Mouse (Mus musculus) limb, embryonic 15.5 days (tissue): Measurements from ENCODE around the gene Rnpc3. TPM values are rescaled to one million over a fixed set of nuclear protein-coding genes. Genes with fewer than 3 reads are reported as not detected.
"Not testable (repeated sequence)": the region's sequence is repeated elsewhere in the genome, so short reads cannot be mapped to it uniquely, and the experiment has no call there.

Experiments
- ATAC-seq: fragments of 200-750 bp; cut with Nextera tagmentation; 2 replicates; pipeline ENCODE4 v1.8.0; 2017; ENCODE audit warnings: low read depth, moderate TSS enrichment; ENCODE audit not compliant: insufficient number of reproducible peaks, low FRiP score, low TSS enrichment
- H3K27ac ChIP-seq: fragments of 300-500 bp; sonication (generic); 2 replicates; pipeline ENCODE4 v1.5.1; 2015; ENCODE audit warnings: moderate library complexity, mild to moderate bottlenecking, inconsistent platforms
- H3K27me3 ChIP-seq: fragments of 300-500 bp; sonication (generic); 2 replicates; pipeline ENCODE4 v1.6.1; 2015; ENCODE audit warnings: inconsistent platforms
- H3K36me3 ChIP-seq: fragments of 300-500 bp; sonication (generic); 2 replicates; pipeline ENCODE4 v1.6.1; 2015; ENCODE audit warnings: inconsistent platforms
- H3K4me1 ChIP-seq: fragments of 300-500 bp; sonication (generic); 2 replicates; pipeline ENCODE4 v1.6.1; 2015; ENCODE audit warnings: inconsistent platforms
- H3K4me2 ChIP-seq: fragments of 300-500 bp; sonication (generic); 2 replicates; pipeline ENCODE4 v1.6.1; 2015; ENCODE audit warnings: mild to moderate bottlenecking, inconsistent platforms
- H3K4me3 ChIP-seq: fragments of 300-500 bp; sonication (generic); 2 replicates; pipeline ENCODE4 v1.5.1; 2015; ENCODE audit warnings: mild to moderate bottlenecking, inconsistent platforms
- H3K9ac ChIP-seq: fragments of 300-500 bp; sonication (generic); 2 replicates; pipeline ENCODE4 v1.6.1; 2015; ENCODE audit warnings: inconsistent platforms
- H3K9me3 ChIP-seq: fragments of 300-500 bp; sonication (generic); 2 replicates; pipeline ENCODE4 v1.6.1; 2016; ENCODE audit warnings: inconsistent platforms
- WGBS: fragments of 180-500 bp; shearing (Covaris S2); methylation state at CpG from one replicate; pipeline ENCODE4 v1.1.7; 2015; 5-methylcytosine and 5-hydroxymethylcytosine counted together
- polyA plus RNA-seq: library from polyadenylated mRNA; unstranded; fragments of >200 nt; fragmentation: Nextera tagmentation; extraction: Ambion mirVana; gene quantifications from 2 replicates; pipeline ENCODE4 v1.2.1, GENCODE M21; 2015

The Rnpc3 gene
- 29.7 and 31.2 TPM in 2 replicates for polyA plus RNA-seq

DNA sequence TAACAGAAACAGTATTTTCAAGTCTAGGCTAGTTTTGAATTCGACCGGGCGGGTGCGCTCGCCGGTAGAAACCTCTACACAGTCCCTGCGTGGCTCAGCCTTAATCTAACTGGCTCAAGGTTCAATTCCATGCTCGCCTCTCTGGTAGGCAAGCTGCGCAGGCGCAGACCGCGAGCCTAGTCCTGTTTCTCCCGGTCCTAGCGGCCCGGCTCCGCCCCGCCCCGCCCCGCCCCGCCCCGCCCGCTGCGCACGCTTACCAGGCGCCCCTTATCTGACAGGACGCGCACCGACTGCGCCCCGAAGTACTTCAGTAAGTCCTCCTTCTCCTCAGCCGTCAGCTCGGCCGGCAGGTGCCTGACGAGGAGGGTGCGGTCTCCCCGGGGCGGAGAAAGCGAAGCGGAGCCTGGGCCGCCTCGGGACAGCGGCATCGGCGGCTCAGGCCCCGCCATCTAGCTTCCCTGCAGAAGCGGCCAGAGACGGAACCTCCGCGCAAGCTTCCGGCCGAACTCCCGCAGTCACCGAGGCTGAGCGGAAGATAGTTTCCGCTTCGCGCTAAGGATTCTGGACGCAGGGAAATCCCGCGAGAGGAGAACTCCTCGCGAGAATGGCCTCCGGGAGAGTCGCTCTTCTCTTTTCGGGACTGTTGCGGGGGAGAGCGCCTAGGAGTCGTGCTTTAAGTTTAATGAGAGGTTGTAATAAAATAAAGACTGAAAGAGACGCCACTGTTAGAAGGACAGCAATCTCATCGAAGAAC, at the start of gene Rnpc3:
Rnpc3 (minus strand) TSS at position 544 of the 754 bp plus-strand sequence.
- Histone ChIP-seq H3K27me3 (no peaks in the 10 kb centered on the region), H3K27ac (peak within 1 kb of the TSS; percentile 100), H3K9ac (peak within 1 kb of the TSS; percentile 79), H3K36me3 (peaks cover 9% of the 10 kb centered on the region), H3K9me3 (no peaks in the 10 kb centered on the region), H3K4me2 (peak within 1 kb of the TSS; percentile 65), H3K4me3 (peak within 1 kb of the TSS; percentile 72), H3K4me1 (0 out of 2 replicates have a peak, but pooled peaks cover 4% of the 10 kb centered on the region)
- peak; percentile 98 for ATAC-seq
- under 1% methylated on average over 70 of the region's 70 CpGs for WGBS

DNA sequence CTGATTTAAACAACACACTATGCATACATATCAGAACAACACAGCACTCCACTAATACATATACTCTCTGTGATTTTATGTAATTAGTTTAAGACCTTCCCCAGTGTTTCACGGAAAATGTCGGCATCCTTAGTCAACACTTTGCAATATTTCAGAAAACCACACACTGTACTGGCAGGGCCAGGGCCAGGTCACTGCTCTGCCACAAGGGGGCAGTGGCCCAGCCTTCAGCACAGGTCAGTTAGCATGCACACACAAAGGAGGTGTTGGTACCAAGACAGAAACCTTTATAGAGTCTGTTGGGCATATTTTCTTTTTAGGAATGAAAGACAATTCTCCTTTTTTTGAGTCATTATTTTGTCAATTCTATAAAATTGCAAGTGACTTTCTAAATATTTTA, 27.0 kb upstream of the Rnpc3 start:
- no peaks in the 10 kb centered on the region for H3K9me3 ChIP-seq
- H3K9ac ChIP-seq: no peak overlapping the region
- H3K4me2 ChIP-seq: no peak overlapping the region
- no peaks in the 10 kb centered on the region for H3K36me3 ChIP-seq
- H3K4me1 ChIP-seq: no peaks in the 10 kb centered on the region
- 53% methylated on average over 2 of the region's 2 CpGs for WGBS
- no peak overlapping the region for H3K4me3 ChIP-seq
- H3K27me3 ChIP-seq: no peaks in the 10 kb centered on the region
- H3K27ac ChIP-seq: no peak overlapping the region
- no peak for ATAC-seq

DNA sequence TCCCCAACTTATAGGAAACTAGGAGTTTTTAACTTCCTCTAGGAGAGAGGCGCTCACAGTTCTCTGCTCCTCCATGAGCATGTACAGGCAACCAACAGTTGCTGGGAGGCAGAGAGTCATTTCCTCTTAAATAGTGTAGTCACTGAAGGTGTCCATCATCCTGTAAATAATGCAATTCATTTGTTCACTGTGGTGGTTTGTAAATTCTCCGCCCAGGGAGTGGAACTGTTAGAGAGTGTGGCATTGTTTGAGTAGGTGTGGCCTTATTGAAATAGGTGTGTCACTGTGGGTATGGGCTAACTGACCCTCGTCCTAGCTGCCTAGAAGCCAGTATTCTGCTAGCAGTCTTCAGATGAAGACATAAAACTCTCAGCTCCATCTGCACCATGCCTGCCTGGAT, 24.4 kb upstream of the Rnpc3 start:
- Histone ChIP-seq H3K27ac (no peak overlapping the region), H3K36me3 (no peaks in the 10 kb centered on the region), H3K4me2 (no peak overlapping the region), H3K4me1 (no peaks in the 10 kb centered on the region), H3K27me3 (no peaks in the 10 kb centered on the region), H3K4me3 (no peak overlapping the region), H3K9ac (no peak overlapping the region), H3K9me3 (no peaks in the 10 kb centered on the region)
- no peak for ATAC-seq
- 80% methylated on average over 3 of the region's 3 CpGs for WGBS

DNA sequence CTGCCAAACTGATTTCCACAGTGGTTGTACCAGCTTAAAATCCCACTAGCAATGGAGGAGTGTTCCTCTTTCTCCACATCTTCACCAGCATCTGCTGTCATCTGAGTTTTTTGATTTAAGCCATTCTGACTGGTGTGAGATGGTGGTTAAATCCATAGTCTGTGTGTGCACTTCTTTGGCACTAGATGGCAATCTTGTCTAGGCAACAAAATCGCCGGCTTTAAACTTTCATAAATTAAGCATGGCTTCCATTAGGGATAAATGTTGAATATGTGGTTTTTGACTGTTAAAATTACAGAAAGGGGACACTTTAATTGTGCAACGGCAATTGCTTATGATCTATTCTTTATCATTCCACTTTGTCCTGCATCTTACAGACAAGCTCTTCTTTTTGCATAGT, 21.4 kb upstream of the Rnpc3 start:
- not testable (repeated sequence) for H3K9ac ChIP-seq, ATAC-seq
- 25% methylated on average over 3 of the region's 3 CpGs for WGBS

DNA sequence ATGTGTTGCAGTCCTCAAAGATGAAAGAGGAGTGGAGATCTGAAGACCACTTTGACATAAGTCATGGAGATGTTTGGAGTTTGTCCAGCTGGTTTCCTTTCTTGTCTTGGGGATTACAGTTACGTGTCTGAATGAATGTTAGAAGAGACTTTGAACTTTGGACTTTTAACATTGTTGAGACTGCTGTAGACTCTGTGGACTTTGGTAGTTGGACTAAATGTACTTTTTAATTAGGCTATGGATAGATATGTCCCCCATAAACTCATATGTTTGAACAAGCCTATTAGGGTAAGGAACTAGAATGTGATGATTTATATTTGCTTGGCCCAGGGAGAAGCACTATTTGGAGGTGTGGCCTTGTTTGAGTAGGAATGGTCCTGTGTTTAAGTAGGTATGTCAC, 9.6 kb upstream of the Rnpc3 start:
- Histone ChIP-seq H3K9ac (no peak overlapping the region), H3K27me3 (no peaks in the 10 kb centered on the region), H3K4me2 (no peak overlapping the region), H3K27ac (no peak overlapping the region), H3K4me1 (no peaks in the 10 kb centered on the region), H3K4me3 (no peak overlapping the region), H3K9me3 (no peaks in the 10 kb centered on the region), H3K36me3 (no peaks in the 10 kb centered on the region)
- ATAC-seq: no peak
- WGBS: 79% methylated on average over 1 of the region's 1 CpGs

More for the DNA sequence above, 21.4 kb upstream of the Rnpc3 start:
- not testable (repeated sequence) for H3K27ac ChIP-seq, H3K4me3 ChIP-seq, H3K27me3 ChIP-seq, H3K9me3 ChIP-seq, H3K4me1 ChIP-seq, H3K36me3 ChIP-seq, H3K4me2 ChIP-seq

DNA sequence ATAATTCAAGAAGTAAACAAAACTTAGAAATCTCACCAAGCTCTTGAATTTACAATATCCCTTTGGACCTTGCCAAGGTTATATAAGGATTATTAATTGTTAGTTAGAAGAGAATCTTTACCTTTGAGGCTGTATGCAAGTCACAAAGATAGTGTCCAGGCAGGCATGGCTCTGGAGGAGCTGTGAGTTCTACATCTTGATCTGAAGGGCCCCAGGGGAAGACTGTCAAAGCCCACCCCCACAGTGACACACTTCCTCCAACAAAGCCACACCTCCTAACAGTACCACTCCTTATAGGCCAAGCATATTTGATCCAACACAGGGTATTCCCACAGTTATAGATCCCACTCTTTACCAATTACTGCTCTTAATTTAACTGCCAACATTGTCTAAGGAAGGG, 4.3 kb upstream of the Rnpc3 start:
- no peak for ATAC-seq
- no peaks in the 10 kb centered on the region for H3K9me3 ChIP-seq
- H3K9ac ChIP-seq: no peak overlapping the region
- H3K36me3 ChIP-seq: no peaks in the 10 kb centered on the region
- H3K27ac ChIP-seq: no peak overlapping the region
- 0 out of 2 replicates have a peak, but pooled peaks cover 4% of the 10 kb centered on the region for H3K4me1 ChIP-seq
- no peaks in the 10 kb centered on the region for H3K27me3 ChIP-seq
- H3K4me3 ChIP-seq: no peak overlapping the region
- H3K4me2 ChIP-seq: no peak overlapping the region

DNA sequence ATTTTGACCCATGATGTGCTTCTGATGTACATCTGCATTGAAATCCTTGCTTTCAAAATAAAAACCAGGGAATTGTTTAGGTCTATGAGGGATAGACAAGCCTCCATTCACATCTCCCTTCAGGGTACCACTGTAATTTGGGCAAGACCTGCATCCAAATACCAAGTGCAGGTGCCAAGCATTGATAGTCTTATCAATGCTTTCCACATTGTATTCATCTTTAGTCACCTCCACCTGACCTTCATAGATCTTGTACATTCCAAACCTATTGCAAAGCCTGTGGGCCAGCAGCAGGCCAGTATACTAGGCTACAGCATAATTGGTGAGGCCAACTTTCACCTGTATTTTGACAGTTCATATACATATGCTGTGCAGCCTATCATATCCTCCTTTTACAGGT, 1.7 kb upstream of the Rnpc3 start:
- Histone ChIP-seq H3K27me3 (no peaks in the 10 kb centered on the region), H3K36me3 (peaks cover 4% of the 10 kb centered on the region; the same call in 1 of the 2 replicates), H3K4me3 (no peak overlapping the region), H3K4me2 (no peak overlapping the region), H3K27ac (no peak overlapping the region), H3K9me3 (no peaks in the 10 kb centered on the region), H3K4me1 (0 out of 2 replicates have a peak, but pooled peaks cover 4% of the 10 kb centered on the region), H3K9ac (no peak overlapping the region)
- no peak for ATAC-seq

DNA sequence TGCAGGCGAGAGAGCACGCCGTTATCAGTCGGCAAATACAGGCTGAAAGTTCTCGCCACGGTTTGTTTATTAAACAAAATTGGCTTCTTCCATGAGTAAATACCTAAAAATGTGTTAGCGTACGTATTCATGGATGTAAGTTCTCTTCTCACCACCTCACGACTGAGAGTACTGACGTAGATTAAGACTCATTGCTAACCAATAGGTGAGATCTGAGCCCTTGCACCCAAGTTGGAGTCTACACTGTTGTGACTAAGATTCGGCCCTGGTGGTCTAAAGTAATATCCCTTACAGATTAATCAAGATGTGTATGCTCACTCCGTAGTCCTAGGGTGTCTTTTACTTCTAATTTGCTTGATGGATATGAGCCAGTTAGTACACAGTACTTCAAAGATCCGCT, 615 bp upstream of the Rnpc3 start:
- peak overlapping the region; percentile 72 for H3K4me3 ChIP-seq
- 14% methylated on average over 13 of the region's 13 CpGs for WGBS
- peak overlapping the region; percentile 65 for H3K4me2 ChIP-seq
- H3K9ac ChIP-seq: peak overlapping the region; percentile 79
- ATAC-seq: no peak
- H3K36me3 ChIP-seq: peaks cover 9% of the 10 kb centered on the region
- H3K9me3 ChIP-seq: no peaks in the 10 kb centered on the region
- no peaks in the 10 kb centered on the region for H3K27me3 ChIP-seq
- peak overlapping the region; percentile 100 for H3K27ac ChIP-seq
- H3K4me1 ChIP-seq: 0 out of 2 replicates have a peak, but pooled peaks cover 4% of the 10 kb centered on the region

DNA sequence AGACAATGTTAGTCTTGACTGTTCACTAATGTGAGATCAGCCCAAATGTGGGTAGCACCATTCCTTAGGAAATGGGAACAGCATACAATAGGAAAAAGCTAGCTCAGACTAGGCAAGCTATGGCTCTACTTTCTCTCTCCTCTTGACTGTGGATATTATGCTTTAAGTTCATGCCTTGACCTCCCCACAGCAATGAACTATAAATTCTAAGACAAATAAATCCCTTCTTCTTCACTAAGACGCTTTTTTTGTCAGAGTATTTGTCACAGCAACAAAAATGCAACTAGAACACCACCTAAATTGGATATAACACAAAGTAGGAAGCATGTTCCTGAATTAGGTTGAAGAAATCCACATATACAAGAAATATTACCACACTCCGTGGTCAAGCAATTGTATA, 23.4 kb downstream of the Rnpc3 start, which contains the start of gene Amy1:
Amy1 (minus strand) TSS at position 101 of the 400 bp plus-strand sequence.
- no peak within 1 kb of the TSS for H3K27ac ChIP-seq
- H3K36me3 ChIP-seq: peaks cover 11% of the 10 kb centered on the region
- H3K9ac ChIP-seq: no peak within 1 kb of the TSS
- H3K27me3 ChIP-seq: no peaks in the 10 kb centered on the region
- no peaks in the 10 kb centered on the region for H3K4me1 ChIP-seq
- H3K4me2 ChIP-seq: no peak within 1 kb of the TSS
- no peak for ATAC-seq
- no peak within 1 kb of the TSS for H3K4me3 ChIP-seq
- WGBS: 88% methylated on average over 2 of the region's 2 CpGs
- H3K9me3 ChIP-seq: no peaks in the 10 kb centered on the region

DNA sequence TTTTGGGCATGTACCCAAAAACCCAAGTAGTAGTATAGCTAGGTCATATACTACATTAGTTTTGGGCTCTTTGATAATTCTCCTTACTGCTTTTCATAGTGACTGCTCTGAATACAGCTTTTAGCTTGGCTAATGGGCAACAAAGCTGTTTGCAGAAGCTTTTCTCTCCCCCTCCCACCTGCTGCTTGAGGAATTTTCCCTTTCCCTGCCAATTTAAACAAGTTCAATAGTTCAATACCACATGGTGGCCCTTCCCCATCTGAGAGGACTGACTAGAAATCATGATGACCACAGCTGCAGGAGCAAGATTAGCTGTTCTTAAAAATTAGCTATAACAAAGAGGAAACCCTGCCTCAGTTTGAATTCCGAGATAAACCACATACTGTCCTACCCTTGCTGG, 39.1 kb downstream of the Rnpc3 start:
- no peak for ATAC-seq
- WGBS: 81% methylated on average over 1 of the region's 1 CpGs
- Histone ChIP-seq H3K9me3 (no peaks in the 10 kb centered on the region), H3K27ac (no peak overlapping the region), H3K4me3 (no peak overlapping the region), H3K36me3 (no peaks in the 10 kb centered on the region), H3K27me3 (no peaks in the 10 kb centered on the region), H3K4me2 (no peak overlapping the region), H3K4me1 (no peaks in the 10 kb centered on the region), H3K9ac (no peak overlapping the region)

DNA sequence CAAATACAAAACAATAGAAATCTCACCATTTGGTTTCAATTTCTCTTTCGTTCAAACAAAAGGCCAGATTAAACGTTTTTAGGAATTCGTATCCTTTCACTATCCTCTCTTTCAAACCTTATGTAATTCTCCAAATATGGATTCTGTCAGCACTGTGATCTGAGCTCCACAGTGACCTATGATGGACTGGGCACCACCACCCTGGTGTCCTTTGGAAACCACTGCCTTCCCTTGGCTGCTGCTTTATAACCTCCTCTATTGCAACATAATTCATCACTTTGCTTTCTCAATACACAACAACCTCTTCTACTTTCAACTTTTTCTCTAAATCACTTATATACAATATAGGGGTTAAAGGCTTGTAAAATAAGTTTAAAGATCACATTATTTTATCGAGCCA, 55.4 kb downstream of the Rnpc3 start:
- H3K36me3 ChIP-seq: no peaks in the 10 kb centered on the region

DNA sequence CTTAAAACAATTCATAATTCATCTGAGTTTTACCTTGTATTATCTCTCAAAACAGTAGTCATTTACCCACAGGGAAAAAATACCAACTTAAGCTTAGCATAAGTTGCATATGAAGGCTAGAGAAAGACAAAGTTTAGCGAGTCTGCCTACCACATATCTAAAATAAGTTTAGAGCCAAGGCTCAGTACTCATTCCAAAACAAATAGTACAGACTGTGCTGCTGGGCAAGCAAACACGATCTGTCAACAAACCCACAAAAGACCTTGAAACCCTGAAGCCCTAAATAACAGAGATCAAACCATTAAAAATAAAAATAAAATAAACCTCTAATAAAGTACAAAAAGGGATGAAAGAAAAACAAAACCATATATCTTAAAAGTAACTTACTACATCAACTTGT, 55.8 kb downstream of the Rnpc3 start:
- Histone ChIP-seq H3K27ac (no peak overlapping the region), H3K9me3 (no peaks in the 10 kb centered on the region), H3K9ac (no peak overlapping the region), H3K4me2 (no peak overlapping the region), H3K36me3 (no peaks in the 10 kb centered on the region), H3K4me1 (no peaks in the 10 kb centered on the region), H3K4me3 (no peak overlapping the region), H3K27me3 (no peaks in the 10 kb centered on the region)
- ATAC-seq: no peak
- WGBS: 72% methylated on average over 2 of the region's 2 CpGs

More for the DNA sequence above, 55.4 kb downstream of the Rnpc3 start:
- Histone ChIP-seq H3K9me3 (no peaks in the 10 kb centered on the region), H3K4me1 (no peaks in the 10 kb centered on the region), H3K4me2 (no peak overlapping the region), H3K27ac (no peak overlapping the region), H3K27me3 (no peaks in the 10 kb centered on the region), H3K9ac (no peak overlapping the region), H3K4me3 (no peak overlapping the region)
- WGBS: 69% methylated on average over 4 of the region's 4 CpGs
- no peak for ATAC-seq
